Mouse (Mus musculus) right cerebral cortex, postnatal 25 days (tissue): ENCODE data around the gene 2310011J03Rik.

Experiments used
- DNase-seq: peaks from one replicate; pipeline ENCODE4 v3.0.0; 2022

2310011J03Rik gene

GRCm38 (mm10) chr10:80288657-80289056 lies 31.7 kb downstream of the 2310011J03Rik start:
- DNase-seq = no peak

GRCm38 (mm10) chr10:80288097-80288496 lies 32.2 kb downstream of the 2310011J03Rik start:
- no peak for DNase-seq

DNA sequence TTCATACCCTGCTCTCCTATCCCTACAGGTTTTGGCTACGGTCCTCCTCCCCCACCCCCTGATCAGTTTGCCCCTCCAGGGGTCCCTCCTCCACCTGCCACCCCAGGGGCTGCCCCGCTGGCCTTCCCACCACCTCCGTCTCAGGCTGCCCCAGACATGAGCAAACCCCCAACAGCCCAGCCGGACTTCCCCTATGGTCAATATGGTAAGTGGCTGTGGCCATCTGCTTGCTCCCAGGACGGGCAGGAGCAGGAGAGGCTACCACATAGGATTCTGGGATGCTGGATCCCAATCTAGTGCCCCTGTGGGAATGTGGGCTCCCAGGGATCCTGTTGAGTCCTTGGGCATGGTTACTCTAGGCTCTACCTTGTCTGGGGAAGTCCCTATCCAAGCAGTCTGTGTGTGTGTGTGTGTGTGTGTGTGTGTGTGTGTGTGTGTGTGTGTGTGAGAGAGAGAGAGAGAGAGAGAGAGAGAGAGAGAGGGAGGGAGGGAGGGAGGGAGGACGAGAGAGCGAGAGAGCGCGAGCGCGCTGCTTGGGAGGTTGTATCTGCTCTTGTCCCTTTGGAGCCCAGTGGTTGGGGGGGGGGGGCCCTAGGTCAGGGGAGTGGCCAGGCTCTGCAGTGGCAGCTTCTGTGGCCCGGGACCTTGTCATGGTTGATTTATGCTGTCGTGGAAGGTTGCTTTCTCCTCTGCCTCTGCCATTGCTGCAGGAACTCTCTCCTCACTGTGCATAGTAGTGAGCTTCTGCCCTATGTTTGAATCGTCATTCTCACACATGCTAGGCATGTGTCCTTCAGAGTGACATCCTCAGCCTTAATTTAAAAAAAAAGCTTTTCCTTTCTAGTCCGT lies 34.9 kb downstream of the 2310011J03Rik start:
- no peak for DNase-seq

GRCm38 (mm10) chr10:80282481-80283441 lies 37.6 kb downstream of the 2310011J03Rik start:
- DNase-seq = no peak

DNA sequence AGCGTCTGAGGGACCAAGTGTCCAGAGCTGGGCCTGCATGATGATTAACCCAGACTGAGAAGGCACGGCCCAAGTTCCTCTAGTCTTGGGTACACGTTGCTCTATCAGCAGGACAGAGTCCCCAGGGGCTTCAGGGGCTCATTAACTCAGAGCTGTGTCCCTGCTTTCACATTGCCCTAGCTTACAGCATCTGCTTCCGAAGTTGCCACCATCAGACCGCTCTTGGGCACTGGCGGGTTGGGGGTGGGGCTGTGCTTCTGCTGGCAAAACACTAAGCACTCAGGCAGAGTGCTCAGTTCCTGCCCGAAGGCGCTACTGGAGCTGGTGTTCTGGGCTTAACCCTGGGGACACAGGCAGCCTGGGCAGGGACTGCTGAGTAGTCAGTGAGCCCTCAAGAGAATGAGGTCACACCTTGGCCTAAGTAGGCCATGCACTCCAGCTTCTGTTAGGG lies 38.4 kb downstream of the 2310011J03Rik start:
- DNase-seq = no peak

GRCm38 (mm10) chr10:80281304-80281703 lies 39.0 kb downstream of the 2310011J03Rik start:
- DNase-seq = no peak

- no peak for DNase-seq
Measured at GRCm38 (mm10) chr10:80279273-80279672, 41.1 kb downstream of the 2310011J03Rik start.

DNA sequence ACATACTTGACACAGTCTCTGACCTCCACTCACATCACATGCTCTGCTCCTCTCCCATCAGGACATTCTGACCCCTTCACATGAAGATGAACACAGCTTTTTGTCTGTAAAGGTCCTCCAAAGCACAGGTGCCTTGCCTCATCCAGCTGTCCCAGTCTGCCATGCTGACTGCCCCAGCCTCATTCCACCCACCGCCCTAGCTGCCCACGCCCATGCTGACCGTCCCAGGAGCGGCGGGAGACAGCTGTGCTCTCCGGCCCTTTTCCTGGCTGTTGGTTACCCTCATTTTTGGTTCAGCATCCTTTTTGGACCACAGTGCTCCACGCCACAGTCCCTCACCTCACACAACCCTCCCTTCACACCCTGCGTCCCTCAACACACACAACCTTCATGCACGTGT lies 41.9 kb downstream of the 2310011J03Rik start:
- DNase-seq = no peak

DNA sequence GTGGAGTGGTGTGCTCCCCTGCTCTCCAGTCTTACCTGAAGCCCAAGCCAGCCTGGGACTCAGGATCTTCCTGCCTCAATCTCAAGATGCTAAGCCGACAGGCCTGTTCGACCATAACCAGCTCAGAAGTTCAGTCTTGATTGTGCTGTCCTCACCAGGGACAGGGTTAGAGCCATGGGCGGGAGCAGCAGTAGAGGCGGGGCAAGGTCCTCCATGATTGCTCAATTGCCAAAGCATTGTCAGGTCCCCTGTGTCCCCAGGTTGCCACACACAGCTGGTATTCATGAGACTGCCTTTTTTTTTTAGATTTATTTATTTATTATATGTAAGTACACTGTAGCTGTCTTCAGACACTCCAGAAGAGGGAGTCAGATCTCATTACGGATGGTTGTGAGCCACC lies 44.1 kb downstream of the 2310011J03Rik start:
- no peak for DNase-seq

- no peak for DNase-seq
Measured at GRCm38 (mm10) chr10:80273847-80274246, 46.5 kb downstream of the 2310011J03Rik start.

DNA sequence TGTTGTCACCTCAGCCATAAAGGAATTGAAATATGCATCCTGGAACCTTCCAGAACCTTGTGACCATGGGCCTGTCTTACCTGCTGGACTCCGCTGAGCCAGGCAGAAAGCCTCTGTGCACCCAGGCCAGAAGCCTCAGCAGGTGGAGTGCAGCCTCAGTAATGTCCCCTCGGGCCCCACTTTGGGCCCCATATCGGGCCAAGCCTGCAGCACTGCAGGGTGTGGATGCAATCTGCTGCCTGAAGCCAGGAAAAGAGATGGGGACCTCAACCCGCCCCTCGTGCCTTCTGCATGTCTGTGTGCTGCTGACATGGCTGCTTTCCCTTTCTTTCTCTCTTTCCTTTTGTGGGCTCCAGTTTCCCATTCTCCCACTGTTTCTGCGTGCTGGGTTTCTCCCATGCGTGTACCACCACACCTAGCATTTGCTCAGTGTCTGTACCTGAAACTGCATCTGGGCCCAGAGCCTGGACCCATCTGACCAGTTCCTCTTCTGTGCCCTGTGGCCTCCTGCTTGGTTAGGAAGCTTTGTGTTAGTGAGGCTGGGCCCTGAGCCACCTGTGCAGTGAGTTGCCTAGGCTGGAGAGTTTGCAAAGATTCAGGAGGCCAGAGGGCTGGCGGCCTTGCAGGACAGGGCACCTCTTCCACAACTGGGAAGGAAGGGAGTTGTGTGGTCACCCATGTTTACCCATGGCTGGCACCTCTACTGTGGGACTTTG lies 48.3 kb downstream of the 2310011J03Rik start:
- no peak for DNase-seq

DNA sequence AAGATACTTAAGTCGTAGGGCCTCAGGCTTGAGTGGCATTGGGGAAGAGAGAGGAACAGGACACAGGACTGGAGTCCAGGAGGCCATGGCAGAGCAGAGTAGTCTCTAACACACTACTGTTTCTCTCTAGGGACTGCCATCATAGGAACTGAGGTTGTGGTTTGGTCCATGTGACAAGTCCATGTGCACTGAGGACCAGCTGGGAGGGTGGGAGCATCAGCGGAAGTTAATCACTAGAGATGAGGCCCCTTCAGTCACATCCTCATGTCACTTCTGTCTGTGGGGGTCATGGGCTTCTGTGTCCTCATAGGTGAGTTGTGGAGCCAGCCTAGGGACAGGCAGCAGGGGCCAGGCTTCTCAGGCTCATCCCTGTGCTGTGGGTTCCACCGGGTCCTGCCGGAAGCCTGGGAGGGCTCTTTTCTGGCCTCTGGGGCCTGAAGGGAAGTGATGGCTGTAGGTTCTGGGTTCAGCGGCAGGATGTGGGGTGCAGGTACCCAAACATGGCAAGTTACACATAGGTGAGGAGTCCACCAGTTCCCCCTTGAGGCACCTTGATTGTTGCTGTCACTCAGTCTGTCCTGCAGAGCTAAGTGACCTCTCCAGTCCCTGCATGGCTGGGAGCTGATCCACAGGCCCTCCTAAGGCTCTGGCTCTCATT lies 49.0 kb downstream of the 2310011J03Rik start:
- DNase-seq = no peak

GRCm38 (mm10) chr10:80270734-80271181 lies 49.6 kb downstream of the 2310011J03Rik start:
- DNase-seq = no peak

DNA sequence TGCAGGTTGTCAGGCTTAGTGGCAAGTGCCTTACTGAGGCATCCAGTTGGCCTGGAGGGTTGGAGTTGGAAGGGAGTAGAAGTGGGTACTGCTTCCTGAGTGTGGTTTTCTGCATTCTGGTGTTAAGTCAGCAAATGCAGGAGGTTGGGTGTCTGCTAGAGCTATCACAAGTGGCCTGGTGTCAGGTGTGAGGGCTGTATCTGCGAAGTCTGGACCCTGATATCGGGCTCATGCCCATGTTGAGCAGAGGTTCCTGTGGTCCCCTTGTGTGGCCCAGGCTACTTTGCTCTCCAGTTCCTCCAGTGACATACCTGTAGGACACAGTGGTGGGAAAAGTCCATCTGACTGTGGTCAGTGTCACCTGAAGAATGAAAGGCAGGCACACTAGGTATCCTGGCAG lies 50.2 kb downstream of the 2310011J03Rik start:
- DNase-seq = no peak
